Mouse (Mus musculus) left cerebral cortex, postnatal 4 days (tissue): ENCODE data around the gene Zan. TPM values are rescaled to one million over a fixed set of nuclear protein-coding genes. Genes with fewer than 3 reads are reported as not detected.
A peak's percentile ranks its signal among the peaks of the same experiment; 100 is the strongest.

Experiments used
- DNase-seq: peaks from one replicate; pipeline ENCODE4 v3.0.0-alpha.2; 2022
- intact Hi-C: fragments of 180-260 bp; cut with DNase I; formaldehyde crosslinking; loops from one replicate; pipeline ENCODE4 v1.15.1; 2025
- total RNA-seq, 2 experiments: library from RNA; stranded (reverse); gene quantifications; 2 replicates each; pipeline ENCODE4 v1.2.3; 2021

The Zan gene
- total RNA-seq, 2 experiments from 2014 or later, result 0.30 to 0.74 TPM

- no peak for DNase-seq
- intact Hi-C loops, result no loop called here
Measured at GRCm38 (mm10) chr5:137335066-137335465, 141.8 kb downstream of the Zan start.

GRCm38 (mm10) chr5:137334317-137334716 lies 142.5 kb downstream of the Zan start:
- DNase-seq, result no peak
- intact Hi-C loops, result no loop called here

DNA sequence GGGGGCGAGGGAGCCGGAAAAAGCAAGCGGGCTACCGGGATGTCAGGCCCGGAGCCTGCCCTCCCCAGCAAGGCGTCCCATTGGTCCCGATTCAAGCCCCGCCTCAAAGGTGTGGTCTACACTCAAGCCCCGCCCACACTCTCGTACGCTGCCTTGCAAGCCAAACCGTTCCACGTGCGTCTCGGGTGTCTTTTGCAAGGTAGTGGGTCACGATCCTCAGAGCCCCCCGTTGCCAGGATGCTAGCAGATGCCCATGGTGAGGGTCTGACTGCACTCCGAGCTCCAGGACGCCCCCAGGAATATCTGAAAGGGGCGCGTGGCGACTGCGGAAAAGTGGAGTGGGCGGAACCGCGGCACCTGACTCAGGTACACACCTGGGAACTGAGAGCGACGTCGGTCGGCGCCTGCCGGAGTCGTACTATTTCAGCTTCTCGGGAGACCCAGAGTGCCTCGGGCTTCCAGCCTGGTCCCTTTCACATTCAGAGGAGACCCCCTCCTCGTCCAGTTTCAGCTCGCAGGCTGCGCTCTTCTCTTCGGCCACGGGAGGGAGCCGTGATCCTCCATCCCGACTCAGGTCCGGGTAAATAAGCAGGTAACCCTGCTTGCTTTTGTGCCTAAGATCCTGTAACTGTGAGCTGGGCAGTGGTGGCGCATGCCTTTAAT lies 143.2 kb downstream of the Zan start, which contains the start of gene Slc12a9:
TSS of gene Slc12a9 (minus strand) at position 86 of the 663 bp plus-strand sequence.
- intact Hi-C loops, result no loop called here
- DNase-seq, result peak; percentile 96

DNA sequence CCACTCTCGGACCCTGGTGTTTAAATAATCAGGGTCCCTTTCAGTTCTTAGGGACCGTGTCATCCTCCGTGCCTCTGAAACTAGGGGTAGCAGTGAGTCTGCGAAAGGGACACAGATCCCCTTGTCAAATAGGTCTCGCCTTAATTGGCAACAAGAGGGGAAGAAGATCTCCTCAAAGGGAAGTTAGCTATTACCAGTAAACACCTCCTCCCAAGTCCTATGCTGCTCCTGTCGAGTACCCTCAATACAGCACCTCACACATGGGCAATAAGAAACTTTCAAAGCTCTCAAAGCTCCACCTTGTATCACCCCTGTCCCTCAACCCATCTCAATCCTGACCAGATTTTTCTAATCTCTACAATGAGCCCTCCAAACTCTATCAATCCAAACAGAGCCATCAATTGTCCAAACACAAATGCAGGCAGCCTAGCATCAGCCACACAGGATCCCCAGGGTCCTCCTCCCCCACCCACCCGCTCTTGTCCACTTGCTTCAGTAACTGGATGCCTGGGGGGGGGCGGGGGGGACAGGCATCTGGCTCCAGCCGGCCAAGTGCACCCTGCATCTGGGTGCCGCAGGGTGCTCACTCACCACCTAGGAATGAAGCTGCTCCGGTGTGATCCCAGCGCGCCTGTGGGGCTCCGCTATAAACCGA lies 143.9 kb downstream of the Zan start:
- intact Hi-C loops, result no loop called here
- no peak for DNase-seq

DNA sequence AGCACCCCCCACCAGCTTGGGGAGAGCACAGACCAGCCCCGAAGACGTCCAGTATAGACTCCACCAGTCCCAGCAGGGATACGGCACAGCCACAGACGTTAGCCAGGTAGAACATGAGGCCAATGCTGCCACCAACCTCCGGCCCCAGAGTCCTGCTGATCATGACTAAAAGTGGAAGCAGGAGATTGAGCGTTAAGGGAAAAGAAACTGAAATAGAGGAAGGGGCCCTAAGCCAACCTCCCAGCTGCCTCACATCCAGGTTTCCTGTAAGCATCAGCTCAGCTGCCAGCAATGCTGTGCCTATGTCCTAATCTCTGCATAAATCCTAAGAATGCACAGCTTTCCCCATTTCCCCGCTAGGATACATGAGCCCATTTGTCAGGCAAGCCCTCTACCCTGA lies 146.0 kb downstream of the Zan start:
- intact Hi-C loops, result no loop called here

More for the DNA sequence above, 146.0 kb downstream of the Zan start:
- no peak for DNase-seq

Other genes starting within 250 kb of the Zan start
- 10 to 100 TPM; 60.3 to 67.8 TPM for gene Ache, start 189.5 kb downstream of the Zan start, total RNA-seq
- 10 to 100 TPM; 17.3 to 21.8 TPM for gene Ufsp1, start 182.4 kb downstream of the Zan start, total RNA-seq
- 100 to 1,000 TPM; 214 to 236 TPM for gene Srrt, start 169.4 kb downstream of the Zan start, total RNA-seq
- gene Trip6, start 162.7 kb downstream of the Zan start, total RNA-seq, result 1 to 10 TPM; 7.1 to 8.0 TPM
- gene Slc12a9, start 143.5 kb downstream of the Zan start, total RNA-seq, result 10 to 100 TPM; 28.8 to 31.5 TPM
- gene Ephb4, start 127.0 kb downstream of the Zan start, total RNA-seq, result 10 to 100 TPM in 1 of 2 experiments, 1 to 10 TPM in 1; 9.4 to 10.2 TPM
- gene Pop7, start 25.5 kb upstream of the Zan start, total RNA-seq, result 10 to 100 TPM; 33.7 to 37.6 TPM
- gene Gigyf1, start 41.5 kb upstream of the Zan start, total RNA-seq, result 10 to 100 TPM; 56.5 to 63.6 TPM
- not detected for gene Epo, start 56.2 kb upstream of the Zan start, total RNA-seq
- 1,000 to 10,000 TPM; 1,140 to 1,206 TPM for gene Gnb2, start 56.4 kb upstream of the Zan start, total RNA-seq
- 100 to 1,000 TPM; 151 to 176 TPM for gene Actl6b, start 76.5 kb upstream of the Zan start, total RNA-seq
- gene Tfr2, start 92.8 kb upstream of the Zan start, total RNA-seq, result 10 to 100 TPM; 28.3 to 28.8 TPM
- gene Mospd3, start 124.0 kb upstream of the Zan start, total RNA-seq, result 10 to 100 TPM; 55.0 to 57.1 TPM
- 10 to 100 TPM; 12.6 to 15.1 TPM for gene Pcolce, start 136.7 kb upstream of the Zan start, total RNA-seq
- gene Fbxo24, start 151.9 kb upstream of the Zan start, total RNA-seq, result under 1 TPM in 1 of 2 experiments, not detected in 1; 0.20 TPM
- gene Lrch4, start 152.1 kb upstream of the Zan start, total RNA-seq, result 10 to 100 TPM; 13.7 to 13.9 TPM
- gene Gm20605, start 152.1 kb upstream of the Zan start, total RNA-seq, result 10 to 100 TPM in 1 of 2 experiments, 1 to 10 TPM in 1; 9.9 to 10.2 TPM
- gene Sap25, start 164.3 kb upstream of the Zan start, total RNA-seq, result 1 to 10 TPM; 2.8 to 4.9 TPM
- under 1 TPM in 1 of 2 experiments, not detected in 1; 0.28 TPM for gene Irs3, start 168.7 kb upstream of the Zan start, total RNA-seq
- gene Agfg2, start 207.7 kb upstream of the Zan start, total RNA-seq, result 10 to 100 TPM; 23.9 to 24.7 TPM